Mouse (Mus musculus) liver, embryonic 14.5 days (tissue): ENCODE results near the gene Tspan32. TPM values are rescaled to one million over a fixed set of nuclear protein-coding genes. Genes with fewer than 3 reads are reported as not detected.

Experiments used
- ATAC-seq: fragments of 200-750 bp; cut with Nextera tagmentation; 2 replicates; pipeline ENCODE4 v1.8.0; 2017; ENCODE audit warnings: moderate number of reproducible peaks, mild to moderate bottlenecking, moderate library complexity; ENCODE audit not compliant: insufficient read depth
- DNase-seq, 3 experiments: peaks; one replicate each; pipeline ENCODE4 v3.0.0-alpha.2; 2012 to 2013; ENCODE audit warnings: low read depth in 3 of 3, low spot score in 3 of 3
- H3K27ac ChIP-seq: fragments of 300-500 bp; sonication (generic); 2 replicates; pipeline ENCODE4 v1.5.1; 2014; ENCODE audit warnings: moderate library complexity, mild to moderate bottlenecking, control low read depth, inconsistent platforms
- H3K27me3 ChIP-seq: fragments of 300-500 bp; sonication (generic); 2 replicates; pipeline ENCODE4 v1.6.1; 2014; ENCODE audit warnings: mild to moderate bottlenecking, low read length, moderate library complexity; ENCODE audit not compliant: control insufficient read depth, insufficient read depth
- H3K36me3 ChIP-seq: fragments of 300-500 bp; sonication (generic); replicated peaks from 2 replicates; pipeline ENCODE4 v1.6.1; 2014; ENCODE audit warnings: low read depth; ENCODE audit not compliant: control insufficient read depth, insufficient read depth
- H3K4me1 ChIP-seq, 2 experiments: fragments of 200-500 bp in 1 of 2; fragments of 300-500 bp in 1 of 2; sonication (generic) in 1 of 2; replicated peaks; 2 replicates each; pipeline ENCODE4 v1.6.1; 2012 to 2014; ENCODE audit warnings: antibody characterized with exemption in 1 of 2, inconsistent platforms in 1 of 2, low read length in 1 of 2; ENCODE audit not compliant: control insufficient read depth in 2 of 2, insufficient read depth in 2 of 2
- H3K4me2 ChIP-seq: fragments of 300-500 bp; sonication (generic); 2 replicates; pipeline ENCODE4 v1.6.1; 2014; ENCODE audit warnings: low read depth, mild to moderate bottlenecking, control low read depth, moderate library complexity
- H3K4me3 ChIP-seq, 2 experiments: fragments of 200-500 bp in 1 of 2; fragments of 300-500 bp in 1 of 2; sonication (generic) in 1 of 2; 2 replicates each; pipeline ENCODE4 v1.5.1; 2012 to 2014; ENCODE audit warnings: low read depth in 2 of 2, low read length in 2 of 2, mild to moderate bottlenecking in 2 of 2, control low read depth in 1 of 2, inconsistent platforms in 1 of 2, moderate library complexity in 1 of 2; ENCODE audit not compliant: insufficient read depth in 1 of 2
- H3K9ac ChIP-seq: fragments of 300-500 bp; sonication (generic); replicated peaks from 2 replicates; pipeline ENCODE4 v1.6.1; 2014; ENCODE audit warnings: mild to moderate bottlenecking, control low read depth, moderate library complexity
- H3K9me3 ChIP-seq: fragments of 300-500 bp; sonication (generic); 2 replicates; pipeline ENCODE4 v1.6.1; 2016; ENCODE audit warnings: low read length, mixed read lengths; ENCODE audit not compliant: control insufficient read depth
- CTCF ChIP-seq: IDR thresholded peaks from 2 replicates; pipeline ENCODE4 v1.5.1; 2016; ENCODE audit warnings: antibody characterized with exemption, low read depth, control low read depth
- EP300 ChIP-seq: IDR thresholded peaks from 2 replicates; pipeline ENCODE4 v1.6.1; 2016; ENCODE audit warnings: antibody characterized with exemption, low read depth
- WGBS: fragments of 180-500 bp; shearing (Covaris S2); extraction: QIAGEN DNeasy Blood & Tissue Kit; methylation state at CpG from one replicate; pipeline ENCODE4 v1.1.7; 2014; ENCODE audit not compliant: insufficient replicate concordance; 5-methylcytosine and 5-hydroxymethylcytosine counted together
- polyA plus RNA-seq, 2 experiments: library from polyadenylated mRNA; depleted of rRNA in 1 of 2; stranded (reverse) in 1 of 2; unstranded in 1 of 2; fragments of >200 nt; fragmentation: Nextera tagmentation in 1 of 2; extraction: Ambion mirVana in 1 of 2; gene quantifications; 2 replicates each; pipeline versions ENCODE4 v1.2.1 to v1.2.3; 2012 to 2014

Tspan32 gene
- polyA plus RNA-seq, 2 experiments = 47.7 to 78.4 TPM

- WGBS = 70% methylated on average over 3 of the region's 3 CpGs
- Histone ChIP-seq H3K4me2 (no peak overlapping the region), H3K9me3 (no peaks in the 10 kb centered on the region), H3K36me3 (no peaks in the 10 kb centered on the region), H3K4me3 (no peak overlapping the region), H3K9ac (no peak overlapping the region), H3K27me3 (no peaks in the 10 kb centered on the region), H3K4me1 (peaks cover 0 to 28% of the 10 kb centered on the region in 2 experiments; a peak in 2 of 4 replicates), H3K27ac (no peak overlapping the region)
- no peak for ATAC-seq
- DNase-seq = no peak
- no peak for TF ChIP-seq CTCF
- no peak for TF ChIP-seq EP300
Measured at GRCm38 (mm10) chr7:143040561-143040960, 35.7 kb downstream of the Tspan32 start.

- no peak overlapping the region for H3K27ac ChIP-seq
- H3K36me3 ChIP-seq = no peaks in the 10 kb centered on the region
- no peaks in the 10 kb centered on the region for H3K9me3 ChIP-seq
- TF ChIP-seq CTCF = no peak
- no peak for TF ChIP-seq EP300
- H3K4me3 ChIP-seq = no peak overlapping the region
- DNase-seq = no peak
- H3K27me3 ChIP-seq = no peaks in the 10 kb centered on the region
- peaks cover 0 to 28% of the 10 kb centered on the region in 2 experiments; a peak in 2 of 4 replicates for H3K4me1 ChIP-seq
- ATAC-seq = no peak
- H3K4me2 ChIP-seq = no peak overlapping the region
- 34% methylated on average over 3 of the region's 3 CpGs for WGBS
- no peak overlapping the region for H3K9ac ChIP-seq
Measured at GRCm38 (mm10) chr7:143041138-143041822, 36.4 kb downstream of the Tspan32 start.

- no peaks in the 10 kb centered on the region for H3K36me3 ChIP-seq
- H3K4me3 ChIP-seq = no peak overlapping the region
- DNase-seq (no peak), ATAC-seq (peak; percentile 34; the same call in 1 of the 2 replicates)
- H3K4me1 ChIP-seq = peaks cover 0 to 28% of the 10 kb centered on the region in 2 experiments; a peak in 2 of 4 replicates
- H3K4me2 ChIP-seq = no peak overlapping the region
- H3K27me3 ChIP-seq = no peaks in the 10 kb centered on the region
- TF ChIP-seq CTCF = no peak
- TF ChIP-seq EP300 = no peak
- no peak overlapping the region for H3K9ac ChIP-seq
- H3K9me3 ChIP-seq = no peaks in the 10 kb centered on the region
- H3K27ac ChIP-seq = no peak overlapping the region
- 48% methylated on average over 3 of the region's 3 CpGs for WGBS
Measured at GRCm38 (mm10) chr7:143042089-143042488, 37.2 kb downstream of the Tspan32 start.

- TF ChIP-seq EP300 = no peak
- TF ChIP-seq CTCF = no peak
- Histone ChIP-seq H3K27me3 (no peaks in the 10 kb centered on the region), H3K9ac (no peak overlapping the region), H3K4me1 (peaks cover 0 to 28% of the 10 kb centered on the region in 2 experiments; a peak in 2 of 4 replicates), H3K4me2 (no peak overlapping the region), H3K4me3 (no peak overlapping the region), H3K27ac (no peak overlapping the region), H3K9me3 (no peaks in the 10 kb centered on the region), H3K36me3 (no peaks in the 10 kb centered on the region)
- DNase-seq = no peak
- 28% methylated on average over 3 of the region's 3 CpGs for WGBS
- no peak for ATAC-seq
Measured at GRCm38 (mm10) chr7:143042897-143043300, 38.1 kb downstream of the Tspan32 start.

- Histone ChIP-seq H3K4me3 (no peak overlapping the region), H3K27ac (no peak overlapping the region), H3K9ac (no peak overlapping the region), H3K4me1 (peaks cover 0 to 25% of the 10 kb centered on the region in 2 experiments; a peak in 2 of 4 replicates), H3K36me3 (no peaks in the 10 kb centered on the region), H3K9me3 (no peaks in the 10 kb centered on the region), H3K4me2 (no peak overlapping the region), H3K27me3 (no peaks in the 10 kb centered on the region)
- no peak for DNase-seq
- TF ChIP-seq EP300 = no peak
- TF ChIP-seq CTCF = no peak
- ATAC-seq = no peak
- 54% methylated on average over 2 of the region's 2 CpGs for WGBS
Measured at GRCm38 (mm10) chr7:143044049-143044825, 39.4 kb downstream of the Tspan32 start.
